Mouse (Mus musculus): ENCODE measurements around the gene Smim15.
A peak's percentile ranks its signal among the peaks of the same experiment; 100 is the strongest.

Smim15 gene

GRCm38 (mm10) chr13:108063374-108064134 is 19.3 kb downstream of the Smim15 start:
- no peak for DNase-seq (ENCODE audit: low spot score in 2 of 2)

GRCm38 (mm10) chr13:108064331-108064730 is 20.1 kb downstream of the Smim15 start:
- DNase-seq (ENCODE audit: low spot score in 2 of 2) = no peak

GRCm38 (mm10) chr13:108066021-108066420 is 21.8 kb downstream of the Smim15 start:
- no peak for DNase-seq (ENCODE audit: low spot score in 2 of 2)

GRCm38 (mm10) chr13:108069151-108069550 is 24.9 kb downstream of the Smim15 start:
- no peak for DNase-seq (ENCODE audit: low spot score in 2 of 2)

- DNase-seq (ENCODE audit: low spot score in 2 of 2) = no peak
Measured at GRCm38 (mm10) chr13:108070171-108070570, 25.9 kb downstream of the Smim15 start.

GRCm38 (mm10) chr13:108077476-108077875 is 33.2 kb downstream of the Smim15 start:
- no peak for DNase-seq (ENCODE audit: low spot score in 2 of 2)

- DNase-seq (ENCODE audit: low spot score in 2 of 2) = no peak
Measured at GRCm38 (mm10) chr13:108077901-108078300, 33.7 kb downstream of the Smim15 start.

GRCm38 (mm10) chr13:108084086-108084485 is 39.8 kb downstream of the Smim15 start:
- DNase-seq (ENCODE audit: low spot score in 2 of 2) = no peak

GRCm38 (mm10) chr13:108086036-108086435 is 41.8 kb downstream of the Smim15 start:
- DNase-seq (ENCODE audit: low spot score in 2 of 2) = no peak

GRCm38 (mm10) chr13:108086724-108087123 is 42.5 kb downstream of the Smim15 start:
- no peak for DNase-seq (ENCODE audit: low spot score in 2 of 2)

GRCm38 (mm10) chr13:108092290-108092689 is 48.0 kb downstream of the Smim15 start:
- DNase-seq (ENCODE audit: low spot score in 2 of 2) = no peak

- DNase-seq (ENCODE audit: low spot score in 2 of 2) = no peak
Measured at GRCm38 (mm10) chr13:108094681-108095080, 50.4 kb downstream of the Smim15 start.

- peak in 1 of 2 experiments; percentile 2 for DNase-seq (ENCODE audit: low spot score in 2 of 2)
Measured at GRCm38 (mm10) chr13:108095617-108096016, 51.4 kb downstream of the Smim15 start.

- DNase-seq (ENCODE audit: low spot score in 2 of 2) = no peak
Measured at GRCm38 (mm10) chr13:108096446-108096845, 52.2 kb downstream of the Smim15 start.

Measured in urinary bladder, postnatal 36 days (tissue).